Mouse (Mus musculus): ENCODE measurements around the gene Hps6.

Hps6 gene

GRCm38 (mm10) chr19:46030196-46030983 is 27.1 kb downstream of the Hps6 start:
- DNase-seq (ENCODE audit: low spot score): no peak

GRCm38 (mm10) chr19:46031689-46032432 is 28.6 kb downstream of the Hps6 start:
- DNase-seq (ENCODE audit: low spot score): no peak

- DNase-seq (ENCODE audit: low spot score): no peak
Measured at GRCm38 (mm10) chr19:46032731-46033510, 29.6 kb downstream of the Hps6 start.

GRCm38 (mm10) chr19:46033911-46034310 is 30.6 kb downstream of the Hps6 start:
- no peak for DNase-seq (ENCODE audit: low spot score)

- no peak for DNase-seq (ENCODE audit: low spot score)
Measured at GRCm38 (mm10) chr19:46035971-46036370, 32.7 kb downstream of the Hps6 start.

- no peak for DNase-seq (ENCODE audit: low spot score)
Measured at GRCm38 (mm10) chr19:46036477-46037242, 33.4 kb downstream of the Hps6 start.

GRCm38 (mm10) chr19:46037243-46037924 is 34.1 kb downstream of the Hps6 start:
- DNase-seq (ENCODE audit: low spot score): peak; percentile 32

- no peak for DNase-seq (ENCODE audit: low spot score)
Measured at GRCm38 (mm10) chr19:46037925-46038850, 34.9 kb downstream of the Hps6 start.

- DNase-seq (ENCODE audit: low spot score): no peak
Measured at GRCm38 (mm10) chr19:46038851-46039260, 35.5 kb downstream of the Hps6 start.

GRCm38 (mm10) chr19:46039478-46039877 is 36.2 kb downstream of the Hps6 start:
- peak; percentile 91 for DNase-seq (ENCODE audit: low spot score)

- DNase-seq (ENCODE audit: low spot score): peak; percentile 24
Measured at GRCm38 (mm10) chr19:46040149-46040902, 37.0 kb downstream of the Hps6 start.

GRCm38 (mm10) chr19:46041299-46041932 is 38.1 kb downstream of the Hps6 start:
- DNase-seq (ENCODE audit: low spot score): no peak

GRCm38 (mm10) chr19:46041933-46042475 is 38.7 kb downstream of the Hps6 start:
- DNase-seq (ENCODE audit: low spot score): peak; percentile 82

GRCm38 (mm10) chr19:46042476-46043011 is 39.2 kb downstream of the Hps6 start:
- peak; percentile 33 for DNase-seq (ENCODE audit: low spot score)

- DNase-seq (ENCODE audit: low spot score): peak; percentile 39
Measured at GRCm38 (mm10) chr19:46043380-46043779, 40.1 kb downstream of the Hps6 start.

- peak; percentile 64 for DNase-seq (ENCODE audit: low spot score)
Measured at GRCm38 (mm10) chr19:46044271-46044992, 41.1 kb downstream of the Hps6 start, which contains the start of gene Pprc1. Pprc1 (plus strand) TSS chr19:46044886.

GRCm38 (mm10) chr19:46044993-46045695 is 41.8 kb downstream of the Hps6 start, which contains the start of gene Ldb1:
Ldb1 (minus strand) TSS chr19:46045214.
- peak; percentile 91 for DNase-seq (ENCODE audit: low spot score)

Data from lung, postnatal 25 days (tissue).